Mouse (Mus musculus) embryonic facial prominence, embryonic 10.5 days (tissue): ENCODE data around the gene Rnf168. TPM values are rescaled to one million over a fixed set of nuclear protein-coding genes. Genes with fewer than 3 reads are reported as not detected.
A peak's percentile ranks its signal among the peaks of the same experiment; 100 is the strongest.

Source experiments
- DNase-seq: peaks from one replicate; pipeline ENCODE4 v3.0.0-alpha.2; 2017; ENCODE audit warnings: low spot score
- H3K27ac ChIP-seq: fragments of 300-500 bp; sonication (generic); replicated peaks from 2 replicates; pipeline ENCODE4 v1.5.1; 2016; ENCODE audit warnings: mild to moderate bottlenecking
- H3K27me3 ChIP-seq: fragments of 300-500 bp; sonication (generic); replicated peaks from 2 replicates; pipeline ENCODE4 v1.6.1; 2016; ENCODE audit warnings: low read depth, mild to moderate bottlenecking; ENCODE audit not compliant: poor library complexity, severe bottlenecking
- H3K36me3 ChIP-seq: fragments of 300-500 bp; sonication (generic); replicated peaks from 2 replicates; pipeline ENCODE4 v1.6.1; 2016; ENCODE audit warnings: mild to moderate bottlenecking, moderate library complexity
- H3K4me1 ChIP-seq: fragments of 300-500 bp; sonication (generic); 2 replicates; pipeline ENCODE4 v1.6.1; 2016
- H3K4me3 ChIP-seq: fragments of 300-500 bp; sonication (generic); 2 replicates; pipeline ENCODE4 v1.5.1; 2016; ENCODE audit warnings: mild to moderate bottlenecking, moderate library complexity
- H3K9me3 ChIP-seq: fragments of 300-500 bp; sonication (generic); 2 replicates; pipeline ENCODE4 v1.6.1; 2016; ENCODE audit warnings: mild to moderate bottlenecking
- WGBS: fragments of 180-500 bp; shearing (Covaris S2); methylation state at CpG from one replicate; pipeline ENCODE4 v1.1.7; 2016; 5-methylcytosine and 5-hydroxymethylcytosine counted together
- polyA plus RNA-seq: library from polyadenylated mRNA; unstranded; fragments of >200 nt; fragmentation: Nextera tagmentation; extraction: Ambion mirVana; gene quantifications from 2 replicates; pipeline ENCODE4 v1.2.1, GENCODE M21; 2016

Gene Rnf168
- polyA plus RNA-seq, 1 experiment from 2014 or later, result 29.0 TPM

- peaks cover 16% of the 10 kb centered on the region for H3K4me1 ChIP-seq
- no peaks in the 10 kb centered on the region for H3K9me3 ChIP-seq
- H3K27ac ChIP-seq, result peak overlapping the region; percentile 99
- peak; percentile 34 for DNase-seq
- H3K27me3 ChIP-seq, result no peaks in the 10 kb centered on the region
- H3K4me3 ChIP-seq, result peak overlapping the region; percentile 99
- peaks cover 3% of the 10 kb centered on the region; the same call in 1 of the 2 replicates for H3K36me3 ChIP-seq
- 56% methylated on average over 9 of the region's 9 CpGs for WGBS
Observed at GRCm38 (mm10) chr16:32330876-32331670, 53.8 kb downstream of the Rnf168 start.

DNA sequence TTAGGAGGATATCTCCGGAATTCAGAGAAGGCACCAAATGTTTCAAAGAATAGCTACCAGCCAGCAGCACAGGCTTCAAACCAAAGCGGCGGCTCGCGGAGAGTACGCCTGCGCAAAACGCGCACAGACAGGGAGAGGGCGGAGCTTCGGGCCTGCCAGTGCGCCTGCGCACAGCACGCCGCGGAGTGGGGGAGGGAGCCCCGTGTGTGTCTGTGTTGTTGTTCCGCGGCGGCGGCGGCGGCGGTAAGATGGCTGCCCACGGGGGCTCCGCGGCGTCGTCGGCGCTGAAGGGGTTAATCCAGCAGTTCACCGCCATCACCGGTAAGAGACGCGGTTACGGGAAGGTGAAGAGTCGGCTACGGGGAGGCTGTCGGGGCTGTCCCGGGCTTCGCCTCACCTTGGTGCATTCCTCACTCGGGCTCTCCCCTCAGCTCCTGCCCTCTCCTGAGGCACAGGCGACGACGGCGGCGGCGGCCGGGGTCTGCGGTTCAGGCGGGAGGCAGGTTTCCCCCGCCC, 54.8 kb downstream of the Rnf168 start, which contains the start of gene Ubxn7:
Gene Ubxn7 (plus strand): TSS at position 218 of the 516 bp plus-strand sequence.
- Histone ChIP-seq H3K27me3 (no peaks in the 10 kb centered on the region), H3K9me3 (no peaks in the 10 kb centered on the region), H3K27ac (peak within 1 kb of the TSS; percentile 99), H3K4me1 (peaks cover 16% of the 10 kb centered on the region), H3K36me3 (peaks cover 3% of the 10 kb centered on the region; the same call in 1 of the 2 replicates), H3K4me3 (peak within 1 kb of the TSS; percentile 99)
- WGBS, result under 1% methylated on average over 52 of the region's 52 CpGs
- peak; percentile 99 for DNase-seq

DNA sequence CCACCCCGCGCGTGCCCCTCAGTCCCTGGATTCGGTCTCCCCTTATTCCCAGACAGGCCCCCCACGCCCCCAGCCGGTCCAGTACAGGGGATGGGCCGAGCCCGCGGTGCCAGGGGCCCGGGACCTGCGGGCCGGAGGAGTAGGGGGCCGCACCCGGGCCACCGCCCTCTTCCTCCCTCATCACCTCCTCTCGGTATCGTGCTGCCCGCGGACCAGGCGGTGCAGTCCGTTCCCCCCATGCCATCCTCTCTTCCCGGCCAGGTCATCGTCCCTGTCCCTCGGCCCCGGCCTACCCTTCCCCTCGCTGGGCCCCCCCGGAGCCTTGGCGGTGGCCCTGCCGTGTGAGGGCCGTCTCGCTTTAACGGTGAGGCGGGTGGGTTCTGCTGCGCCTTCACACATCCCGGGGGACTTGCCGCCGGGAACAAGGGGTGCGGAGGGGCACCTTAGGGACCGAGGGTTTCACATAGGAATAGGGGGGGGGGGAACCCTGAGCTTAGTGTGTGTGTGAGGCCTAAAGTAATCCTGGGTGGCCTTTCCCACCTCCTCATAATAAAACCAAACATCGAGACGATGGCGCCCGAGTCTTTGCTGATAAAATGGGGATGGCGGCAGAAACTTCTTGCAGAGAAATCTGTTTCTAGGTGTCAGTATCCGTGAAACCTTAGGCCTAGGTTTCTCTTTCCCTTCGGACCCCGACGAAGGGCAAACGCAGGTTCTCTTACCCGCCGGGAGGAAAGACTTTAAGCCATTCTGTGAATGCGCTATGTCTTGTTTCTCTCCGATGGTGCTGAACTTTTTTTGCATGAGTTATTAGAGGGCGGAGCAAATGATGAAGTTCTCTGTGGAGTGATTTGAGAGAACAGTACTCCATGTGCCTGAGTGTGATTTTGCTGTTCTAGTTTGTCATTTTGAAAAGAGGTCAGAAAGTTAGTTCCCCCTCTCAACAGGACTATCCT, 55.6 kb downstream of the Rnf168 start:
- Histone ChIP-seq H3K4me3 (peak overlapping the region; percentile 99), H3K4me1 (peaks cover 16% of the 10 kb centered on the region), H3K36me3 (peaks cover 3% of the 10 kb centered on the region; the same call in 1 of the 2 replicates), H3K9me3 (no peaks in the 10 kb centered on the region), H3K27me3 (no peaks in the 10 kb centered on the region), H3K27ac (peak overlapping the region; percentile 99)
- WGBS, result under 1% methylated on average over 54 of the region's 54 CpGs
- DNase-seq, result peak; percentile 75

GRCm38 (mm10) chr16:32335146-32335545, 57.9 kb downstream of the Rnf168 start:
- DNase-seq, result no peak

GRCm38 (mm10) chr16:32336026-32336780, 58.9 kb downstream of the Rnf168 start:
- H3K4me3 ChIP-seq, result no peak overlapping the region
- WGBS, result 80% methylated on average over 7 of the region's 7 CpGs
- no peaks in the 10 kb centered on the region for H3K9me3 ChIP-seq
- DNase-seq, result no peak
- H3K27ac ChIP-seq, result no peak overlapping the region
- H3K4me1 ChIP-seq, result peaks cover 10% of the 10 kb centered on the region
- H3K27me3 ChIP-seq, result no peaks in the 10 kb centered on the region
- H3K36me3 ChIP-seq, result peaks cover 3% of the 10 kb centered on the region

More at GRCm38 (mm10) chr16:32335146-32335545, 57.9 kb downstream of the Rnf168 start:
- Histone ChIP-seq H3K4me3 (no peak overlapping the region), H3K27ac (no peak overlapping the region), H3K36me3 (peaks cover 3% of the 10 kb centered on the region; the same call in 1 of the 2 replicates), H3K27me3 (no peaks in the 10 kb centered on the region), H3K9me3 (no peaks in the 10 kb centered on the region), H3K4me1 (peaks cover 16% of the 10 kb centered on the region)
- 89% methylated on average over 5 of the region's 5 CpGs for WGBS

DNA sequence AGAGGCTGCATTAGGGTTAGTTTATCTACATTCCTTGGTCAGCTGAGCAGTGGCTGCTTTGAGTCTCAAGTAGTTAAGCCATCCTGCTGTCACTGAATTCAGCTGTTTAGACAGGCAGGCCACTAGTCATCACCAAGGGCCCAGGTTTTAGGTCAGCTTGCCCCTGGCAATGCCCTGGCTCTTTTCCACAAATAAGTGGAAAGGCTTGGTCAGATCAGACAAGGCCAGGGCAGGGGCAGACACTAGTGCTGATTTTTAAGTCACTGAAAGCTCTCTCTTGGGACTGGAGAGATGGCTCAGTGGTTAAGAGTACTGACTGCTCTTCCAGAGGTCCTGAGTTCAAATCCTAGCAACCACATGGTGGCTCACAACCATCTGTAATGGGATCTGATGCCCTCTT, 59.7 kb downstream of the Rnf168 start:
- no peak for DNase-seq
- H3K36me3 ChIP-seq, result peaks cover 3% of the 10 kb centered on the region

DNA sequence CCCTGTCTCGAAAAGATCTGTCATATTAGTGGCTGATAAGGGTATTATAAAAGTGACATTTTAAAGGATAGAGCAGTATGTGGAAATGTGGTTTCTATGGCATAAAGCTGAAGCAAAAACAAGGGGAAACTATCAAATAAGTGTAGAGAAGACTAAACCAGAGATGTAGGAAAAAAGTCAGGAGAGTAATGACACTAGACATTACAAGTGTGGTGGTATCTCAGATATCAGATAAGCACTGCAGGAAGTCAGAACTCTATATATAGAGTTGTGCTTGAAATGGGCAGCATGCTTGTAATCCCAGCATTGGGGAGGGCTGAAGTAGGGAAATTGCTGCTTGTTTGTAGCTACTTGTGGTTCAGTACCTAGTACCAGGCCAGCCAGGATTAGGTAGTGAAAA, 63.2 kb downstream of the Rnf168 start:
- Histone ChIP-seq H3K36me3 (no peaks in the 10 kb centered on the region; the same call in none of the 2 replicates), H3K27me3 (no peaks in the 10 kb centered on the region), H3K4me1 (peaks cover 6% of the 10 kb centered on the region), H3K4me3 (no peak overlapping the region), H3K9me3 (no peaks in the 10 kb centered on the region), H3K27ac (no peak overlapping the region)
- 85% methylated on average over 1 of the region's 1 CpGs for WGBS
- DNase-seq, result no peak

More for the DNA sequence above, 59.7 kb downstream of the Rnf168 start:
- Histone ChIP-seq H3K27ac (no peak overlapping the region), H3K27me3 (no peaks in the 10 kb centered on the region), H3K9me3 (no peaks in the 10 kb centered on the region), H3K4me1 (peaks cover 8% of the 10 kb centered on the region), H3K4me3 (no peak overlapping the region)

GRCm38 (mm10) chr16:32345521-32345920, 68.3 kb downstream of the Rnf168 start:
- DNase-seq, result no peak
- Histone ChIP-seq H3K4me3 (no peak overlapping the region), H3K36me3 (peaks cover 5% of the 10 kb centered on the region), H3K4me1 (no peaks in the 10 kb centered on the region), H3K9me3 (no peaks in the 10 kb centered on the region), H3K27ac (no peak overlapping the region), H3K27me3 (no peaks in the 10 kb centered on the region)

GRCm38 (mm10) chr16:32350776-32351175, 73.5 kb downstream of the Rnf168 start:
- H3K27me3 ChIP-seq, result no peaks in the 10 kb centered on the region
- H3K4me1 ChIP-seq, result no peaks in the 10 kb centered on the region
- H3K9me3 ChIP-seq, result no peaks in the 10 kb centered on the region
- H3K36me3 ChIP-seq, result peaks cover 48% of the 10 kb centered on the region
- no peak overlapping the region for H3K4me3 ChIP-seq
- 88% methylated on average over 3 of the region's 3 CpGs for WGBS
- no peak overlapping the region for H3K27ac ChIP-seq
- DNase-seq, result no peak
